Comparison of ENCODE assay signal across 8 mouse cellular contexts in genomic region chr1:90849836-90850235, GRCm38 (mm10). TPM values are rescaled to one million over a fixed set of nuclear protein-coding genes. Genes with fewer than 3 reads are reported as not detected.
A peak's percentile ranks its signal among the peaks of the same experiment; 100 is the strongest.
DNase-seq lines count a peak whose midpoint lies in the region; ATAC-seq and TF ChIP-seq lines count a peak whose summit lies in the region.

No protein-coding gene starts in this region.

- no peak overlapping the region for H3K27ac ChIP-seq in hindbrain, embryonic 16.5 days (ENCODE audit: low read depth, low read length)
- no peak overlapping the region for H3K27ac ChIP-seq in lung, embryonic 15.5 days
- no peak overlapping the region for H3K27ac ChIP-seq in stomach, embryonic 14.5 days (ENCODE audit: low read length)
- H3K27ac ChIP-seq in forebrain, embryonic 16.5 days (ENCODE audit: low read length), result no peak overlapping the region

- no peaks in the 10 kb centered on the region for H3K4me1 ChIP-seq in hindbrain, embryonic 16.5 days (ENCODE audit: control insufficient read depth, insufficient read depth, low read depth, low read length)
- peaks cover 9% of the 10 kb centered on the region; the same call in 1 of the 2 replicates for H3K4me1 ChIP-seq in lung, embryonic 15.5 days
- H3K4me1 ChIP-seq in stomach, embryonic 14.5 days (ENCODE audit: control insufficient read depth, insufficient read depth, low read length), result no peaks in the 10 kb centered on the region
- H3K4me1 ChIP-seq in forebrain, embryonic 16.5 days (replicated peaks; ENCODE audit: control insufficient read depth, insufficient read depth, low read length), result no peaks in the 10 kb centered on the region

- no peak overlapping the region for H3K9ac ChIP-seq in hindbrain, embryonic 16.5 days (ENCODE audit: low read depth, low read length)
- no peak overlapping the region for H3K9ac ChIP-seq in lung, embryonic 15.5 days
- no peak overlapping the region for H3K9ac ChIP-seq in stomach, embryonic 14.5 days (replicated peaks; ENCODE audit: low read depth, low read length)
- no peak overlapping the region for H3K9ac ChIP-seq in forebrain, embryonic 16.5 days (replicated peaks; ENCODE audit: low read depth, low read length)

- TF ChIP-seq CTCF in brain, embryonic 14.5 days (IDR thresholded peaks at IDR 0.05; ENCODE audit: borderline replicate concordance, extremely low read depth, insufficient read depth, insufficient read length), result peak; percentile 65; the same call in 1 of the 2 replicates

- no peak overlapping the region for H3K4me3 ChIP-seq in hindbrain, embryonic 16.5 days (ENCODE audit: low read length)
- no peak overlapping the region for H3K4me3 ChIP-seq in lung, embryonic 15.5 days
- no peak overlapping the region for H3K4me3 ChIP-seq in stomach, embryonic 14.5 days (ENCODE audit: low read depth, low read length)
- no peak overlapping the region for H3K4me3 ChIP-seq in forebrain, embryonic 16.5 days (replicated peaks; ENCODE audit: low read length)

- no peaks in the 10 kb centered on the region for H3K27me3 ChIP-seq in hindbrain, embryonic 16.5 days (replicated peaks; ENCODE audit: control insufficient read depth, insufficient read depth, low read length)
- peaks cover 2% of the 10 kb centered on the region; the same call in 1 of the 2 replicates for H3K27me3 ChIP-seq in lung, embryonic 15.5 days
- no peaks in the 10 kb centered on the region for H3K27me3 ChIP-seq in stomach, embryonic 14.5 days (ENCODE audit: control insufficient read depth, insufficient read depth, low read length)
- no peaks in the 10 kb centered on the region for H3K27me3 ChIP-seq in forebrain, embryonic 16.5 days (replicated peaks; ENCODE audit: control insufficient read depth, insufficient read depth, low read length)

- H3K36me3 ChIP-seq in hindbrain, embryonic 16.5 days (ENCODE audit: control insufficient read depth, insufficient read depth, low read length), result no peaks in the 10 kb centered on the region
- H3K36me3 ChIP-seq in lung, embryonic 15.5 days, result no peaks in the 10 kb centered on the region
- no peaks in the 10 kb centered on the region for H3K36me3 ChIP-seq in stomach, embryonic 14.5 days (ENCODE audit: control insufficient read depth, insufficient read depth, low read length)
- H3K36me3 ChIP-seq in forebrain, embryonic 16.5 days (ENCODE audit: control insufficient read depth, insufficient read depth), result no peaks in the 10 kb centered on the region

- no peaks in the 10 kb centered on the region for H3K9me3 ChIP-seq in hindbrain, embryonic 16.5 days (ENCODE audit: control insufficient read depth, low read length)
- no peaks in the 10 kb centered on the region for H3K9me3 ChIP-seq in lung, embryonic 15.5 days
- H3K9me3 ChIP-seq in stomach, embryonic 14.5 days (ENCODE audit: control insufficient read depth, low read depth, low read length), result no peaks in the 10 kb centered on the region
- no peaks in the 10 kb centered on the region for H3K9me3 ChIP-seq in forebrain, embryonic 16.5 days (ENCODE audit: control insufficient read depth, low read length)

- H3K4me2 ChIP-seq in hindbrain, embryonic 16.5 days (ENCODE audit: low read length), result no peak overlapping the region
- H3K4me2 ChIP-seq in lung, embryonic 15.5 days, result no peak overlapping the region
- H3K4me2 ChIP-seq in stomach, embryonic 14.5 days (replicated peaks; ENCODE audit: low read depth, low read length), result no peak overlapping the region
- no peak overlapping the region for H3K4me2 ChIP-seq in forebrain, embryonic 16.5 days (ENCODE audit: low read length)

- TF ChIP-seq POLR2A in brain, embryonic 14.5 days (IDR thresholded peaks at IDR 0.05; ENCODE audit: borderline replicate concordance, extremely low read depth, insufficient read depth, insufficient read length, poor library complexity, severe bottlenecking), result no peak

- peak; percentile 42; the same call in 1 of the 2 replicates for ATAC-seq in hindbrain, embryonic 16.5 days
- peak; percentile 46; the same call in 1 of the 2 replicates for ATAC-seq in lung, embryonic 15.5 days (ENCODE audit: borderline replicate concordance, extremely low read depth, low FRiP score, low TSS enrichment)
- 0 out of 2 replicates have a peak, but pooled peaks have one; percentile 33 for ATAC-seq in stomach, embryonic 14.5 days (ENCODE audit: insufficient number of reproducible peaks, insufficient read depth, low FRiP score, low read depth)
- no peak for ATAC-seq in forebrain, embryonic 16.5 days

- WGBS in hindbrain, embryonic 16.5 days, result 39% methylated on average over 8 of the region's 8 CpGs
- 24% methylated on average over 8 of the region's 8 CpGs for WGBS in lung, embryonic 15.5 days
- WGBS in stomach, embryonic 14.5 days, result 35% methylated on average over 8 of the region's 8 CpGs
- 39% methylated on average over 8 of the region's 8 CpGs for WGBS in forebrain, embryonic 16.5 days

- peak; percentile 24 to 37 for DNase-seq in frontal cortex, postnatal 36 days (ENCODE audit: low spot score in 2 of 2)
- DNase-seq in frontal cortex, postnatal 25 days (ENCODE audit: low spot score in 2 of 2), result no peak
- DNase-seq in 3T3-L1 (ENCODE audit: low read depth, low spot score), result peak; percentile 39
- DNase-seq in brain, embryonic 14.5 days (ENCODE audit: low read depth), result peak; percentile 37

RNA-seq across cellular contexts. Expression of gene Col6a3, which starts 6.1 kb away (rescaled TPM):
- polyA plus RNA-seq in brain, embryonic 14.5 days (2012; rRNA removed), result 14.9 and 22.3 TPM in 2 replicates
- 6.9 and 14.5 TPM in 2 replicates for polyA plus RNA-seq in hindbrain, embryonic 16.5 days (2015; fragmentation: Nextera tagmentation; extraction: Ambion mirVana)
- 72.9 and 81.8 TPM in 2 replicates for polyA plus RNA-seq in lung, embryonic 15.5 days (2015; fragmentation: Nextera tagmentation; extraction: Ambion mirVana)
- polyA plus RNA-seq in stomach, embryonic 14.5 days (2014; fragmentation: Nextera tagmentation; extraction: Ambion mirVana), result 133 and 146 TPM in 2 replicates
- polyA plus RNA-seq in forebrain, embryonic 16.5 days (2015; fragmentation: Nextera tagmentation; extraction: Ambion mirVana), result 5.0 and 10.5 TPM in 2 replicates

Comparison
In these comparisons a context has a peak if more than half of its experiments do, and no peak if none do; other contexts are left out.
1. DNase-seq: peak in frontal cortex, postnatal 36 days (2 of 2), 3T3-L1 (single experiment) and brain, embryonic 14.5 days (single experiment); none in frontal cortex, postnatal 25 days (0 of 2).